Mouse (Mus musculus): ENCODE results near the gene Ap1g2.

The Ap1g2 gene

GRCm38 (mm10) chr14:55089199-55089947 lies 17.0 kb downstream of the Ap1g2 start:
- no peak for DNase-seq (ENCODE audit: extremely low read depth, low read depth)

- no peak for DNase-seq (ENCODE audit: extremely low read depth, low read depth)
Measured at GRCm38 (mm10) chr14:55086009-55086514, 20.3 kb downstream of the Ap1g2 start.

- DNase-seq (ENCODE audit: extremely low read depth, low read depth): no peak
Measured at GRCm38 (mm10) chr14:55085324-55086008, 20.9 kb downstream of the Ap1g2 start.

- DNase-seq (ENCODE audit: extremely low read depth, low read depth): no peak
Measured at GRCm38 (mm10) chr14:55083481-55083880, 22.9 kb downstream of the Ap1g2 start.

- DNase-seq (ENCODE audit: extremely low read depth, low read depth): no peak
Measured at GRCm38 (mm10) chr14:55081105-55081504, 25.3 kb downstream of the Ap1g2 start.

GRCm38 (mm10) chr14:55079214-55079970 lies 27.0 kb downstream of the Ap1g2 start:
- DNase-seq (ENCODE audit: extremely low read depth, low read depth): peak; percentile 23

- DNase-seq (ENCODE audit: extremely low read depth, low read depth): no peak
Measured at GRCm38 (mm10) chr14:55078366-55078989, 27.9 kb downstream of the Ap1g2 start.

- DNase-seq (ENCODE audit: extremely low read depth, low read depth): no peak
Measured at GRCm38 (mm10) chr14:55077481-55078365, 28.7 kb downstream of the Ap1g2 start.

DNA sequence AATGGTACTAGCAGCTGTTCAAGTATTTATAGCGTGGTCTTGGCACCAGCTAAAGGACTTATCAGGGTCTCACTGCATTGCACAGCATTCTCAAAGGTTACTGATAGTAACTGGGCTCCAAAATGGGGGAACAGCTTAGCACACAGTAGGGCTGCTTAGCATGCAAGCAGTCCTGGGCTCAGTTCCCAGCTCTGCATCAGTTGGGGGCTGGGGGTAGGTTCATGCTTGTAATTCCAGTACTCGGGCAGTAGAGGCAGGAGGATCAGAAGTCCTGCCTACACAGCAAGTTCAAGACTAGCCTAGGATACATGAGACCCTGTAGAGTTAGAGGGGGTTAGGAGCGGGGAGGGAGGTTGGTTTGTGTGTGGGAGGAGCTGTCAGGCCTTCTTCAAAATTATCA lies 29.4 kb downstream of the Ap1g2 start:
- no peak for DNase-seq (ENCODE audit: extremely low read depth, low read depth)

DNA sequence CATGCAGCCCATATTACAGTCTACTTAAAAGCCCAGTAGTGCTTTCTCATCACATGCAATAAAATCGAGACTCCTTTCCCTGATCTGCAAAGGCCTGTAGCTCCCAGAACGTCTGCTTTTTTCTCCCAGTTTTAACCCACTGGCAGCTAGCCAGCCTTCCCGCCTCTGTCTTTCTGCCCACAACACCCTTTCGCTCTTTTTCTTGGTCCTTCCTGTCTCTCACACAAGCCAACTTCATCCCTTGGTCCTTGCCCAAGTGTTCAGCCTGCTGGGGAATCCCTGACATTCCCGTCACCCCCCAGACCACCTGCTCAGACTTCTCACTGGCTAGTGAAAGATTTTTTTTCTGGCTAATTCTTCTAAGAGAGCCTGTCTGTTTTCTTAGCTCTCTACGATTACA lies 30.2 kb downstream of the Ap1g2 start:
- no peak for DNase-seq (ENCODE audit: extremely low read depth, low read depth)

GRCm38 (mm10) chr14:55074416-55074815 lies 32.0 kb downstream of the Ap1g2 start:
- DNase-seq (ENCODE audit: extremely low read depth, low read depth): no peak

- no peak for DNase-seq (ENCODE audit: extremely low read depth, low read depth)
Measured at GRCm38 (mm10) chr14:55071756-55072155, 34.6 kb downstream of the Ap1g2 start.

DNA sequence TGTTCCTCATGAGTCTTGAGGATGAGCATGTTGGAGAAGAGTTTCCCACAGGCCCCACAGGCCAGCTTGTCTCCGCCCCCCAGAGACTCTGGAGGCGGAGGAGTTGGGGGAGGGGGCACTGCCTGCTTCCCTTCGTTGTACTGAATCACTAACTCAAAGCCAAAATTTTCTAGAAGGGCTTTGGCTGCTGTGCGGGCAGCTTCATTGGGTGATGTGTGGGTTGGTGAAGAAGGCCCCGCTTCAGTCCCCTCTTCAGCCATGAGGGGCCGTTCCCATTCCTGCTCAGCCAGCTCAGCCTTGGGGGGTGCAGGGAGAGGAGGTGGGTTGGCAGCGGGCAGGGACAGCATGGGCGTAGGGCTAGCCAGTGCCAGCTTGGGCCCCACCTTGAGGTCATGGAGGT lies 40.4 kb downstream of the Ap1g2 start:
- no peak for DNase-seq (ENCODE audit: extremely low read depth, low read depth)

GRCm38 (mm10) chr14:55065391-55065790 lies 41.0 kb downstream of the Ap1g2 start:
- DNase-seq (ENCODE audit: extremely low read depth, low read depth): no peak

- DNase-seq (ENCODE audit: extremely low read depth, low read depth): no peak
Measured at GRCm38 (mm10) chr14:55064481-55065370, 41.7 kb downstream of the Ap1g2 start.

DNA sequence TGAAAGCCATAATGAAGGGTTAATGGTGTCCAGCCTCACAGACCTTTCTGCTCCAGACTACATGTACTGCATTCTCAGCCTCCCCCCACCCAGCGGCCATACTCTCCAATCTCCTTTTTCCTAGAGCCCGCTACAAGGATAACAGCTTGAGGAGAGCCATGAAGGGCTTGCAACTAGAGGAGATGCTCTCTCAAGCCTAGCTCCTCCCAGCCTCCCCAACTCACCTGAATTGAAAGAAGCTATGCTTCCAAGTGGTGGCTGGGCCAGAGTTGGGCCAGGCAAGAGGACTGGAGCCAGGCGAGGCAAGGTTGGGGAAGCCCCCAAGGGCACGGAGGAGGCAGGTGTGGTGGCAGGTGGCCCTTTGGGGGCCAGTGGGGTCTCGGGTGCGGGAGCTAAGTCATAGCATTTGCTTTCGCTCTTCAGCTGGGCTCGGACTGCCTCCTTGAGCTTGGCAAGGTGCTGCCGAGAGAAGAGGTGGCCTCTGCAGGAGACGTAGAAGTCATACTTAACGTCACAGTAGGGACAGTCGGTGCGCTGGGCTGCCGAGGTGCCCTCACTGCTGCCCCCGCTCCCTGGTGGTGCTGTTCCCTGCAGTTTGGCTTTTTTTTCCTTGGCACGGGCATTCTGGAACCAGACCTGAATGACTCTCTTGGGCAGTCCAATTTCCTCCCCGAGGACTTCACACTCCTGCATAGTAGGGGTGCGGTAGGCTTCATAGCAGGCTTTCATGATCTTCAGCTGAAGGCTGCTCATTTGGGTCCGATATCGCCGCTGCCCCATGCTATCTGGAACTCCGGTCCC lies 42.6 kb downstream of the Ap1g2 start:
- no peak for DNase-seq (ENCODE audit: extremely low read depth, low read depth)

DNA sequence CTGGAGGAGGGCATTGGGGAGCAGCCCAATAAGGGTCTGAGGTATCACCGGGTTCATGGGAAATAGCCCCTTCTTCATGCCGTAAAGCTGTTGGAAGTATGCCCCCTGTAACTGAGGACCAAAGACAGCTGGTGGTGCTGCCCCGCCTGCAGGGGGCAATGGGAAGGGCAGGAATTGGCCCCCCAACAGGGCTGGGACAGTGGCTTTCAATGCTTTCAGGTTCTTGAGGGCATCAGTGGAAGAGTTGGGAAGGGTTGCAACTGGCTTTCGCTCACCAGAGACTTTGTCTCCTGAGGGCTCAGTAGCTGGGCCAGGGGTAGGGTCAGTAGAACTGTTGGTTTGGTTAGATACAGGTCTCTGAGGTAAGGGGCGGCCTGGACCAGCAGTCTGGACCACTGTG lies 43.3 kb downstream of the Ap1g2 start:
- DNase-seq (ENCODE audit: extremely low read depth, low read depth): no peak

DNA sequence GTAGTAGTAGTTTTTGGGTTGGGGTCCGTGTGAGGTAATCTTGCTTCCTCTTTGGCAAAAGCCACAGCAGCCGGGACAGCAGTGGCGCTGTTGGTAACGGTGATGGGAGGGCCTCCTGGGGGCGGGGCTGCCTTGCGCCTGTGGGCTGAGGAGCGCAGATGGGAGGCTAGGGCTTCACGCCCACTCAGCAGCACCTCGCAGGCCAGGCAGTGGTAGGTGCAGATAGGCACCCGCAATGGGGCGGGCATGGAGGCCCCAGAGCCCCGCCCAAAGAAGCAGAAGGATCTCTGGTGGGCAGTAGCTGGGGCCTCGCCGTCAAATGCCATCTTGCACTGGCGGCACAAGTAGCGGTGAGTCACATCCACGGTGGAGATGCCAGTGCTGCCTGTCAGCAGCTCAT lies 43.8 kb downstream of the Ap1g2 start:
- peak; percentile 72 for DNase-seq (ENCODE audit: extremely low read depth, low read depth)

DNA sequence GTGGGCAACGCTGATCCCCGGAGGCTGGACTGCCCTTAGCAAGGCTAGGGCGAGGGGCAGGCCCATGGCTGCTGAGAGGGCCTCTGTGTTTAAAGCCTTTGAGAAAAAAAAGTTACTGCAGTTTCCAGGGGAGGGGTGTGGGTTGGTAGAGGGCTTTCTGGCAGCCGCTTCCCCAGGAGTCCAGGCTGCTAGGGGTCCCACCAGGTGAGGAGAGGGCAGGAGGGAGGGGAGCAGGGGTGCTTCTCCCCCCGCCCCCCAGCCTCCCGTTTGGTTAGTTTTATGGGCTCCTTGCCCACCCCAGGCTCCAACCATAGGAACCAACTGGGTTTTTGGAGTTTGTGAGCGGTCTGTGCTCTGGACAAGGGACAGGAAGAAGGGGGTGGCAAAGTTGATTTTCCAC lies 44.5 kb downstream of the Ap1g2 start:
- DNase-seq (ENCODE audit: extremely low read depth, low read depth): no peak
